Mouse (Mus musculus) heart, postnatal 0 days (tissue): ENCODE data around the gene E130309D02Rik.

Experiments used
- CTCF ChIP-seq: IDR thresholded peaks from 2 replicates; pipeline ENCODE4 v1.5.1; 2016; ENCODE audit warnings: antibody characterized with exemption, control low read depth, low read depth
- EP300 ChIP-seq: IDR thresholded peaks from 2 replicates; pipeline ENCODE4 v1.6.1; 2016; ENCODE audit warnings: antibody characterized with exemption, low read depth

- TF ChIP-seq CTCF (no peak), EP300 (no peak)
These were observed 43.1 kb downstream of the E130309D02Rik start for GRCm38 (mm10) chr5:143272108-143272507.
